In genomic region chr1:91802406-91803121, GRCm38 (mm10) we compare ENCODE assay signal across 10 mouse cellular contexts. TPM values are rescaled to one million over a fixed set of nuclear protein-coding genes. Genes with fewer than 3 reads are reported as not detected.
A peak's percentile ranks its signal among the peaks of the same experiment; 100 is the strongest.
DNase-seq lines count a peak whose midpoint lies in the region; ATAC-seq and TF ChIP-seq lines count a peak whose summit lies in the region.
"Had no signal": no experiment of that assay in that cellular context is flagged by ENCODE, and none has a peak within 500 bp of the region (broad histone marks: within the 10 kb centered on the region; RNA-seq: fewer than 3 reads in every experiment).

No protein-coding gene starts in this region.

- H3K4me1 ChIP-seq in heart, embryonic 10.5 days, result peaks cover 43% of the 10 kb centered on the region
- H3K4me1 ChIP-seq in ES-E14 (ENCODE audit: control insufficient read depth in 2 of 2, insufficient read depth in 2 of 2, low read length in 2 of 2, poor library complexity in 1 of 2), result peaks cover 0 to 5% of the 10 kb centered on the region in 2 experiments; a peak in 1 of 4 replicates
- H3K4me1 ChIP-seq in forebrain, postnatal 0 days (ENCODE audit: insufficient read depth), result no peaks in the 10 kb centered on the region
- 0 out of 2 replicates have a peak, but pooled peaks cover 6% of the 10 kb centered on the region for H3K4me1 ChIP-seq in midbrain, embryonic 14.5 days (ENCODE audit: control insufficient read depth, insufficient read depth, low read length)

- no peaks in the 10 kb centered on the region for H3K9me3 ChIP-seq in heart, embryonic 10.5 days
- no peaks in the 10 kb centered on the region for H3K9me3 ChIP-seq in ES-E14 (ENCODE audit: control insufficient read depth, insufficient read depth, low read depth, low read length)
- H3K9me3 ChIP-seq in forebrain, postnatal 0 days (ENCODE audit: low read length), result no peaks in the 10 kb centered on the region
- H3K9me3 ChIP-seq in midbrain, embryonic 14.5 days (ENCODE audit: control insufficient read depth, low read length), result no peaks in the 10 kb centered on the region

- peaks cover 73% of the 10 kb centered on the region for H3K27me3 ChIP-seq in heart, embryonic 10.5 days (ENCODE audit: insufficient read depth, poor library complexity, severe bottlenecking)
- H3K27me3 ChIP-seq in forebrain, postnatal 0 days (ENCODE audit: insufficient read depth, low read length), result peaks cover 54% of the 10 kb centered on the region
- H3K27me3 ChIP-seq in midbrain, embryonic 14.5 days (ENCODE audit: control insufficient read depth, insufficient read depth, low read length), result peaks cover 51% of the 10 kb centered on the region

- in situ Hi-C loops in ES-E14 (cut with MboI; ENCODE audit: low sequenced_read_pairs in 2 of 2, unreplicated experiment in 2 of 2), result no loop called here

- H3K4me2 ChIP-seq in forebrain, postnatal 0 days (ENCODE audit: low read depth), result peak overlapping the region; percentile 70
- peak overlapping the region; percentile 72 for H3K4me2 ChIP-seq in midbrain, embryonic 14.5 days (ENCODE audit: low read length)

- H3K4me3 ChIP-seq in heart, embryonic 10.5 days, result peak overlapping the region; percentile 70
- H3K4me3 ChIP-seq in ES-E14 (ENCODE audit: insufficient read depth in 1 of 2, low read depth in 1 of 2, low read length in 2 of 2, poor library complexity in 1 of 2, severe bottlenecking in 1 of 2), result peak overlapping the region; percentile 53 to 58; a peak in 2 of 4 replicates
- peak overlapping the region; percentile 37 for H3K4me3 ChIP-seq in forebrain, postnatal 0 days (ENCODE audit: low read depth, low read length)
- peak overlapping the region; percentile 39 for H3K4me3 ChIP-seq in midbrain, embryonic 14.5 days (replicated peaks; ENCODE audit: low read depth, low read length)

- WGBS in heart, embryonic 10.5 days, result 8% methylated on average over 30 of the region's 30 CpGs
- WGBS in forebrain, postnatal 0 days, result 7% methylated on average over 30 of the region's 30 CpGs
- 8% methylated on average over 30 of the region's 30 CpGs for WGBS in midbrain, embryonic 14.5 days

- peak overlapping the region; percentile 82 for H3K27ac ChIP-seq in heart, embryonic 10.5 days
- H3K27ac ChIP-seq in ES-E14 (ENCODE audit: insufficient read depth, low read depth, low read length, poor library complexity, severe bottlenecking), result no peak overlapping the region
- H3K27ac ChIP-seq in forebrain, postnatal 0 days (ENCODE audit: low read depth, low read length), result no peak overlapping the region
- H3K27ac ChIP-seq in midbrain, embryonic 14.5 days (replicated peaks; ENCODE audit: low read depth, low read length), result no peak overlapping the region

- TF ChIP-seq CTCF in forebrain, postnatal 0 days (IDR thresholded peaks at IDR 0.05; ENCODE audit: low read depth), result no peak

- no peaks in the 10 kb centered on the region for H3K36me3 ChIP-seq in heart, embryonic 10.5 days
- no peaks in the 10 kb centered on the region for H3K36me3 ChIP-seq in ES-E14 (ENCODE audit: control insufficient read depth, insufficient read depth, low read length, poor library complexity, severe bottlenecking)
- H3K36me3 ChIP-seq in forebrain, postnatal 0 days (ENCODE audit: insufficient read depth), result no peaks in the 10 kb centered on the region
- H3K36me3 ChIP-seq in midbrain, embryonic 14.5 days (ENCODE audit: control insufficient read depth, insufficient read depth, low read length), result no peaks in the 10 kb centered on the region

- no peak overlapping the region for H3K9ac ChIP-seq in ES-E14 (ENCODE audit: insufficient read depth, low read depth, low read length, poor library complexity, severe bottlenecking)
- 0 out of 2 replicates have a peak overlapping the region, but pooled peaks have one; percentile 31 for H3K9ac ChIP-seq in forebrain, postnatal 0 days
- H3K9ac ChIP-seq in midbrain, embryonic 14.5 days (replicated peaks; ENCODE audit: low read length), result no peak overlapping the region

- no peak for DNase-seq in heart, embryonic 10.5 days (ENCODE audit: low spot score)
- DNase-seq in heart, postnatal 36 days, result no peak
- DNase-seq in ES-E14 (ENCODE audit: low read depth, low spot score), result no peak
- DNase-seq in forebrain, postnatal 0 days, result no peak
- DNase-seq in midbrain, embryonic 14.5 days, result peak; percentile 33
- DNase-seq in right cerebral cortex, postnatal 14 days, result no peak
- no peak for DNase-seq in left cerebral cortex, postnatal 25 days (ENCODE audit: low spot score in 2 of 2)
- DNase-seq in spleen, postnatal 10 days (ENCODE audit: low spot score in 2 of 2), result no peak
- DNase-seq: thymus, adult 2 months had no signal

- no peak for ATAC-seq in forebrain, postnatal 0 days
- ATAC-seq in midbrain, embryonic 14.5 days (ENCODE audit: low FRiP score, low TSS enrichment), result no peak

- intact Hi-C loops in heart, postnatal 36 days (cut with DNase I), result no loop called here
- intact Hi-C loops in left cerebral cortex, postnatal 25 days (cut with DNase I), result no loop called here

TF ChIP-seq in ES-E14, 5 proteins besides CTCF, POLR2A, EP300 and RAD21:
- no peak for TF ChIP-seq CHD2 (IDR thresholded peaks at IDR 0.05; ENCODE audit: low read depth, low read length)
- TF ChIP-seq ZNF384 (IDR thresholded peaks at IDR 0.05; ENCODE audit: low read depth, low read length), result no peak
- no peak for TF ChIP-seq HCFC1 (IDR thresholded peaks at IDR 0.05; ENCODE audit: borderline replicate concordance, insufficient read depth, low read length)
- TF ChIP-seq ZC3H11A (IDR thresholded peaks at IDR 0.05; ENCODE audit: borderline replicate concordance, low read depth, low read length), result no peak
- TF ChIP-seq MAFK (IDR thresholded peaks at IDR 0.05; ENCODE audit: insufficient read depth, low read depth, low read length), result no peak

RNA-seq across cellular contexts. Expression of gene Twist2, which starts 1.3 kb away (rescaled TPM):
- 5.8 and 17.9 TPM in 2 replicates for polyA plus RNA-seq in heart, embryonic 10.5 days (2016; fragmentation: Nextera tagmentation; extraction: Ambion mirVana)
- total RNA-seq in heart, postnatal 36 days (2021), result 1 to 10 TPM; 1.1 to 1.7 TPM
- 1.4 and 2.6 TPM in 2 replicates for total RNA-seq in ES-E14 (2012; rRNA removed)
- 0.62 and 1.5 TPM in 2 replicates for total RNA-seq in forebrain, postnatal 0 days (2014; rRNA removed)
- polyA plus RNA-seq in forebrain, postnatal 0 days (2015; fragmentation: Nextera tagmentation; extraction: Ambion mirVana), result 1.6 and 1.8 TPM in 2 replicates
- polyA plus RNA-seq in midbrain, embryonic 14.5 days (2014; fragmentation: Nextera tagmentation; extraction: Ambion mirVana), result 1.4 and 1.6 TPM in 2 replicates
- 1 to 10 TPM; 1.1 to 1.6 TPM for total RNA-seq in left cerebral cortex, postnatal 25 days (2021)
- total RNA-seq: common myeloid progenitor, adult 5-6 weeks had no signal
